Mouse (Mus musculus): ENCODE results near the gene Cmah. TPM values are rescaled to one million over a fixed set of nuclear protein-coding genes. Genes with fewer than 3 reads are reported as not detected.

The Cmah gene
- total RNA-seq, 2 experiments from 2014 or later: 2.4 to 3.5 TPM

GRCm38 (mm10) chr13:24418024-24418423, 90.8 kb downstream of the Cmah start:
- no peak for DNase-seq

- no peak for DNase-seq
Measured at GRCm38 (mm10) chr13:24418814-24419213, 91.6 kb downstream of the Cmah start.

DNA sequence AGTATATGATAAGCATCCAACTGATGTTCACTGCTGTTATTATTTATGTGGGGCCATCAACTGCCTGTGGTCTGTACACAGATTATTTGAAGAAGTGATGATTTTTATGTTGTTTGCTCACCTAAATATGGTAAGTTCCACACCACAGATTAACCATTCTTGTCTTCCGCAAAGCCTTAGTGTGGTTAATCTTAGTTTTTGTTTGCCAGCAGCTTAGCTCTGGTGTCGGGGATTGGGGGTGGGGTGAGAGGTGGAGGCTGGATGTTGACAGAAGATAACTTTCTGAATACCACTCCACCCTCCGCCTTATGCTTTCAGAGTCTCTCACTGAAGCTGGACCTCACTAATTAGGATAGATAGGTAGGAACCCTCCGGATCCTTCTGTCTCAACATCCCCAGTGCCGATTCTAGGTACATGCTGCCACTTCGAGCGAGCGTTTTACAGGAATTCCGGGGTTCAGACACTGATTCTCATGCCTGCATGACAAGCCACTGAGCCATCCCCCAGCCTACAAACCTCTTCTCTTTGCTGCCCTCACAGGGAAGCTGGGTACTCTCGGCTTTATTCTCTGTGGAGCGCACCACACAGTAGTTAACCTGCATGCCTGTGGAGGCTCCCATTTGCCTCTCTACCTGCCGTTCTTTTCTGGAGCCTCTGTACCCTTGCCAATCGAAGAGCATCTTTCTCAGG, 92.5 kb downstream of the Cmah start:
- DNase-seq: no peak

GRCm38 (mm10) chr13:24421987-24422386, 94.8 kb downstream of the Cmah start:
- no peak for DNase-seq

- DNase-seq: no peak
Measured at GRCm38 (mm10) chr13:24430215-24430614, 103.0 kb downstream of the Cmah start.

- DNase-seq: no peak
Measured at GRCm38 (mm10) chr13:24431593-24431992, 104.4 kb downstream of the Cmah start.

GRCm38 (mm10) chr13:24442272-24442671, 115.1 kb downstream of the Cmah start:
- no peak for DNase-seq

- DNase-seq: no peak
Measured at GRCm38 (mm10) chr13:24443763-24444347, 116.7 kb downstream of the Cmah start.

GRCm38 (mm10) chr13:24444709-24445108, 117.5 kb downstream of the Cmah start:
- no peak for DNase-seq

- DNase-seq: no peak
Measured at GRCm38 (mm10) chr13:24445166-24445565, 118.0 kb downstream of the Cmah start.

GRCm38 (mm10) chr13:24446081-24446480, 118.9 kb downstream of the Cmah start:
- DNase-seq: no peak

DNA sequence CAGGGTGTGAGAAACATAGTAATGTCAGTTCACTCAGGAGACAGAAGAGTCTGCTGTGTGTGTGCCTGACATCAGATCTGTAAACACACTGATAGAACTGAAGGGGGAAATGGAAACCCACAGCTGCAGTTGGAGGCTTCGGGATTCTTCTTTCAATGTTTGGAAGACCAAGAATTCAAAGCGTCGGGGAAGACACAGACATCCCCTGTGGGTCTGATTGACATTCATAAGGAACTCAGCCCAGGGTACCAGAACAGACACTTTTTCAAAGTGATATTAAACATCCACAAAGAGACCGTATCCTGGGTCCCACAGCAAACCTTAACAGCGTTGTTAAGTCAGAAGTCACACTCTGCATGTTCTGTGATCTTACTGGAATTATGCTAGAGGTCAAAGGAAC, 119.8 kb downstream of the Cmah start:
- no peak for DNase-seq

DNA sequence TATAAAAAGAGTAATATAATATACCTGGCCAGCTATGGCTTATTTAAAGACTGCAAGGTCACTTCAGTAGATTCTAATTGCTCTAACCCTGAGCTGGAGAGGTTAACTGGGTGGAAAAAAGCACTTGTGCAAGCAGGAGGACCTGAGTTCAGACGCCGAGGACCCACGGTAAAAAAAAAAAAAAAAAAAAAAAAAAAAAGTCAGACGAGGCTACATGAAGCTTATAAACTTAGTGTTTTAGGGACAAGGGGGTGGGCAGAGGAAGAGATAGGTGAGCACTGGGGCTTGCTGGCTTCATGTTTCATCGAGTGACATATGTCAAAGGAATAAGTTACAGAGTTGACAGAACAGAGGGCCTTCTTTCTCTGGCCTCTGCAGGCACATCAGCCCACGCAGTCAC, 121.4 kb downstream of the Cmah start:
- DNase-seq: no peak

DNA sequence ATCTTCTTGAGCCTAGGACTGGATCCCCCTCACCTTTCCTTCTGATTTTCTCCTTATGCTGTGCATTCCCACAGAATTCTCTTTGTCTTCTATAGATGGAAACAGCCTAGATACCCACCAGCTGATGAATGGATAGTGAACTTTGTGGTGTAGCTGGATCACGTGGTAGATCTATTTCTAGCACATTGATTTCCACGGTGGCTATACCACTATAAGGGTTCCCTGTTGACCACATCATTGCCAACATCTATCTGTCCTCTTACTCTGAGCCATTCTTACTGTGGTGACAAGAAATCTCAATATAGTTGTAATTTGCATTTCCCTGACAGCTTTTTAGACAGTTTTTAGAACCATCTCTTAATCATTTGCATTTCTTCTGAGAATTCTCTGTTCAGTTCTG, 124.3 kb downstream of the Cmah start:
- no peak for DNase-seq

GRCm38 (mm10) chr13:24453737-24454136, 126.5 kb downstream of the Cmah start:
- DNase-seq: no peak

DNA sequence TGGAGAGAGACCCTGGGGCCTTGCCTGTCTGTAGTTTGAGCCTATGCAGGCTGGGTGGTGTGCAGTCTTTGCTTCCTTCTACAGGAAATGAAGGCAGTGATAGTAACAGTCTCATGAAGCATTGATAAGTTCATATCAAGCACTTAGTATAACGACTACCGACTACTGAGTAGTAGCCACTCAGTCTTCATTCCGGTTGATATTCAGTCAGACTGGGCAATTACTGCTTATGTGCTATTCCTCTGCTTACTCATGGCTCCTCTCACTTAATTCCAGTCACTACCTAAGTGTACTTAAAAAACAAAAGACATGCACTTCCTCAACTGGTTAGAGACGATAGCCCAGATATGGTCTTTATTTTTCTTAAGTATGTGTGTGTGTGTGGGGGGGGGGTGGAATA, 129.2 kb downstream of the Cmah start:
- no peak for DNase-seq

DNA sequence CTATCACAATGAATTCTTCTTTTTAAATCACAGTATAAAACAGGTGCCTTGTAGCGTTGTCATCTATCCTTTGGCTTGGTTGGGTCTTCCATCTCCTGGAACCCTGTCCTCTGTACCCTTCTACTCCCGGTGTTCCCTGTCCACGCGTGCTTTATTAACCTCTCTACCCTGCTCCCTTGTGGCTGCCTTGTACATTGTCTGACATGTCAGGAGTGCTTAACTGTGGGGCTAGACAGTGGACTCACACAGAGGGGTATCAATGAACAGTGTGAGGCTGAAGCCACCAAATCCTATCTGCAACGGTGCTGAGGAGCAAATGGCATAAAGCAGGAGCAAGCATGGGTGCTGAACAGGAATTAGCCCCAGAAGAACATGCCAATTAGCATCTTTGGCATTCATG, 133.3 kb downstream of the Cmah start:
- no peak for DNase-seq

GRCm38 (mm10) chr13:24463767-24464166, 136.6 kb downstream of the Cmah start:
- no peak for DNase-seq

GRCm38 (mm10) chr13:24466027-24466426, 138.8 kb downstream of the Cmah start:
- DNase-seq: no peak

- DNase-seq: no peak
Measured at GRCm38 (mm10) chr13:24467806-24468205, 140.6 kb downstream of the Cmah start.

- DNase-seq: no peak
Measured at GRCm38 (mm10) chr13:24477564-24477963, 150.4 kb downstream of the Cmah start.

DNA sequence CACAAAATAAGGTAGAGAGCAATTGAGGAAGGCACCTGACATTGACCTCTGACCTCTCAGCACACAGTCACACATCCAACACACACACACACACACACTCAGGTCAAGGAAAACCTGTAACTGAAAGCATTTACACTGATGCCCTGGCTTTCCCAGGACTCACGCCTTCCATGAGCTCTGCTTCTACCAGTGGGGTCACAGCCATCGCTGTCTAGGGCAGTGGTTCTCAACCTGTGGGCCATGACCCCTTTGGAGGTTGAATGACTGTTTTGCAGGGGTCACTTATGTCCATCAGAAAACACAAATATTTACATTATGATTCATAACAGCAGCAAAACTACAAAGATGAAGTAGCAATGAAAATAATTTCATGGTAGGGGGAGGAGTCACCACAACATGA, 152.3 kb downstream of the Cmah start:
- no peak for DNase-seq

GRCm38 (mm10) chr13:24480824-24481223, 153.6 kb downstream of the Cmah start:
- DNase-seq: no peak

DNA sequence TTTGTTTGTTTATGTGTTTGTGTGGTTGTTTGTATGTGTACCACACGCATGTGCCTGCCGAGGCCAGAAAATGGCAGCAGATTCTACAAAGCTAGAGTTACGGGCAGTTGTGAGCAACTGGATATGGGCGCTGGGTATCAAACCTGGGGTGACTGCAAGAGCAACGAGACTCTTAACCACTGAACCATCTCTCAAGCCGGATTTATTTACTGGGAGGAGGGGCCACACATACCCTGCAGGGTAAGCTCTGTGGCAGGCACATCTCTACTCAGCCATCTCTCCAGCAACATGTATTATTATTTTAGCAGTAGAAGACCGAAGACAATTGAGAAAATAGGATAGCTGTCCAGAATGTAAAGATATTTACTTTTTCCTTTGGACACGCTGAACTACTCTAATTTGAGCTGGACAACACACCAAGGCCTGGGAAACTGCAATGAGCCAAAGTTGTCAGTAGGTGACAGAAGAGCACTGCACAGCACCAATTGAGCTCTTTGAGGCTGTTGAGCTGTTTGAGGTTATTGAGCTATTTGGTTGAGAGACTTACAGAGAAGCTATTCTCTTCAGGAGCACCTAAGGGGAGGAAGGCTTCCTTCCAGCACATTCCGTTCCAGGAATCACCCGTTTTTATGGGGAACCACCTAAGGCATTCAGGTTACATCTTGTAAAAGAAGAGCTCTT, 154.6 kb downstream of the Cmah start:
- DNase-seq: peak; percentile 11
